Mouse (Mus musculus) kidney, embryonic 14.5 days (tissue): ENCODE measurements around the gene Nphp1. TPM values are rescaled to one million over a fixed set of nuclear protein-coding genes. Genes with fewer than 3 reads are reported as not detected.

Source experiments
- ATAC-seq: fragments of 200-750 bp; cut with Nextera tagmentation; 2 replicates; pipeline ENCODE4 v1.8.0; 2017; ENCODE audit warnings: moderate number of reproducible peaks, mild to moderate bottlenecking, moderate TSS enrichment, moderate library complexity; ENCODE audit not compliant: low FRiP score, low TSS enrichment
- H3K27ac ChIP-seq: fragments of 300-500 bp; sonication (generic); 2 replicates; pipeline ENCODE4 v1.5.1; 2014; ENCODE audit warnings: low read depth, mild to moderate bottlenecking, low read length, moderate library complexity, mixed read lengths
- H3K27me3 ChIP-seq: fragments of 300-500 bp; sonication (generic); 2 replicates; pipeline ENCODE4 v1.6.1; 2014; ENCODE audit warnings: mild to moderate bottlenecking, low read length; ENCODE audit not compliant: control insufficient read depth, insufficient read depth
- H3K36me3 ChIP-seq: fragments of 300-500 bp; sonication (generic); 2 replicates; pipeline ENCODE4 v1.6.1; 2014; ENCODE audit warnings: low read length, mixed read lengths; ENCODE audit not compliant: control insufficient read depth, insufficient read depth
- H3K4me1 ChIP-seq: fragments of 300-500 bp; sonication (generic); 2 replicates; pipeline ENCODE4 v1.6.1; 2014; ENCODE audit warnings: low read length, mixed read lengths; ENCODE audit not compliant: control insufficient read depth, insufficient read depth
- H3K4me2 ChIP-seq: fragments of 300-500 bp; sonication (generic); replicated peaks from 2 replicates; pipeline ENCODE4 v1.6.1; 2014; ENCODE audit warnings: low read depth, mild to moderate bottlenecking, low read length
- H3K4me3 ChIP-seq: fragments of 300-500 bp; sonication (generic); 2 replicates; pipeline ENCODE4 v1.5.1; 2014; ENCODE audit warnings: mild to moderate bottlenecking, low read length
- H3K9ac ChIP-seq: fragments of 300-500 bp; sonication (generic); 2 replicates; pipeline ENCODE4 v1.6.1; 2014; ENCODE audit warnings: low read depth, mild to moderate bottlenecking, low read length, moderate library complexity
- H3K9me3 ChIP-seq: fragments of 300-500 bp; sonication (generic); 2 replicates; pipeline ENCODE4 v1.6.1; 2016; ENCODE audit warnings: low read length; ENCODE audit not compliant: control insufficient read depth
- WGBS: fragments of 180-500 bp; shearing (Covaris S2); extraction: QIAGEN DNeasy Blood & Tissue Kit; methylation state at CpG from one replicate; pipeline ENCODE4 v1.1.7; 2014; 5-methylcytosine and 5-hydroxymethylcytosine counted together
- polyA plus RNA-seq: library from polyadenylated mRNA; unstranded; fragments of >200 nt; fragmentation: Nextera tagmentation; extraction: Ambion mirVana; gene quantifications from 2 replicates; pipeline ENCODE4 v1.2.1, GENCODE M21; 2014

The Nphp1 gene
- polyA plus RNA-seq = 29.1 and 32.0 TPM in 2 replicates

DNA sequence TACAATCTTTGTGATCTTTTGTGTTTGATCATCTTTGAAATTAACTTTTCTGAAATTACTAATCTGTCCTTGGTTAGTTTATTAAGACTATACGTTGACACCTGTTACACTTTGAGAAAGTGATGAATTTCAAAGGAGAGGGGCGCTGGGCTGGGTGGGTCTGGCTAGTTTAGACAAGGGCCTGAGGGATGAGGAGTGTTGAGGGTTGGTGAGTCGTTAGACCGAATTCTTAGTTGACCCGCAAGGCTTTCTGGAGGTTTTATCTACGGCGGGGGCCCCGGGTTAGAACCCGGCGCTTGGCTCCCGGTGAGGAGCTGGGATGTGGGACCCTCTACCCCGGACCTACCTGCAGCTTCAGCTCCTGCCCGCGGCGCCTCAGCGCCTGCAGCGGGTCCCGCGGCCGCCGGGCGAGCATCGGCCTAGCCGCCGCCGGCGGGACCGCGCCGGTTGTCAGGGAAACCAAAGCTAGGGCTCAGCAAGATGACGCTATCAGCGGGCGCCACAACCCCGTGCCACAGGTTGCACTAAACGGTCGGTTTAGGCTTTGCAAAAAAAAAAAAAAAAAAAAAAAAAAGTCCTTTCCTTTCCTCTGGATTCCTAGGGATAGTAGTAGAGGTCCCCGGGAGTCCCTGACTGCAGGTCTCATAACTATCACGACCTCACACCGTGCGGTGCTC is at the start of gene Nphp1:
Gene Nphp1 (minus strand): TSS at position 458 of the 677 bp plus-strand sequence.
- 1% methylated on average over 40 of the region's 40 CpGs for WGBS
- H3K27me3 ChIP-seq = no peaks in the 10 kb centered on the region
- peak within 1 kb of the TSS; percentile 77 for H3K4me3 ChIP-seq
- H3K36me3 ChIP-seq = no peaks in the 10 kb centered on the region
- no peaks in the 10 kb centered on the region for H3K9me3 ChIP-seq
- H3K9ac ChIP-seq = peak within 1 kb of the TSS; percentile 82
- peaks cover 20% of the 10 kb centered on the region for H3K4me1 ChIP-seq
- ATAC-seq = peak; percentile 80
- H3K27ac ChIP-seq = no peak within 1 kb of the TSS
- H3K4me2 ChIP-seq = peak within 1 kb of the TSS; percentile 76

DNA sequence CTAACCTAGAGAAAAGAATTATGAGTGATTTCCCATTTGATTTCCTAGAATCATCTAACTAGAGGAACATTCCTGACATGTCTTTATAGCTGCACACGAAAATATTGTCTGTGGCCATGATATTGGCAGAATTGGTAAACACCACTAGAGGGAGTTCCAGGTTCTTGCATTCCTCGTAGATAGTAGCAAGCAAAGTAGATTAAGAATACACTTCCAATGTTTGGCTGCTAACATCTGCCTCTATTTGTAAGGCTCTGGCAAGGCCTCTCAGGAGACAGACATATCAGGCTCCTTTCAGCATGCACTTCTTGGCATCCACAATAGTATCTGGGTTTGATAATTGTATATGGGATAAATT is 44.1 kb upstream of the Nphp1 start:
- Histone ChIP-seq H3K36me3 (no peaks in the 10 kb centered on the region; the same call in 1 of the 2 replicates), H3K4me2 (no peak overlapping the region), H3K4me1 (no peaks in the 10 kb centered on the region), H3K27me3 (no peaks in the 10 kb centered on the region), H3K27ac (no peak overlapping the region), H3K9ac (no peak overlapping the region), H3K9me3 (no peaks in the 10 kb centered on the region), H3K4me3 (no peak overlapping the region)
- ATAC-seq = no peak
- WGBS = 21% methylated on average over 2 of the region's 2 CpGs

DNA sequence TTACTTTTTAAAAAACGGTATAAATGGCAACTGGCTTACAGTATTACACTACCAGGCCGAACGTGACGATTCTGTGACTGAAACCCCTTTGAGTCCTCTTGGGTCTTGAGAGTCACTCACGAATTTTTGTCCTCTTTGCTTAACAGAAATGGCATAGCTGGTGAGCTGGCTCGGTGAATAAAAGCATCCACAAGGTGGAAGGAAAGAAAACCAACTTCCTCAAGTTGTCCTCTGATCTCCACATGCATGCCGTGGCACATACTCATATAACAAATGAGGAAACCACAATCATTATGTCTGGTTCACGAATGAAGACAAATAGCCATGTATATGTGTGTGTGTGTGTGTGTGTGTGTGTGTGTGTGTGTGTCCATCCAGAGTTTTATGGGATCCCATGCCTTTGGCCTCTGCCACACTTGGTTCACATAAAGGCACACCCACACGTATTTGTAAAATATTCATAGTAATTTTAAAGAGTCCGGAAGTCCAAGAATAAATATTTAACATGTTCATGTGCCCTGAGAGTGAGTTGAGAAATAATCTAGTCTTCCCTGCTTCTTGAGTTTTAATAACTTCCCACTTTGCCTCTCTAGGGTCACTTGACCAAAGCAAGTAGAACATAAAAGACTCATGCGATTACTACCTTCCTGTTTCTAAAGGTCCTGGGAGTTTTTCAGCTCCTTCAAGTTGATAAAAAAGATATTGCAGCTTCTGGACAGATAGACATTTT is 43.6 kb upstream of the Nphp1 start:
- 42% methylated on average over 11 of the region's 11 CpGs for WGBS
- peak overlapping the region; percentile 89 for H3K4me3 ChIP-seq
- peak overlapping the region; percentile 54 for H3K4me2 ChIP-seq
- peak overlapping the region; percentile 28; the same call in 1 of the 2 replicates for H3K9ac ChIP-seq
- no peaks in the 10 kb centered on the region for H3K27me3 ChIP-seq
- H3K36me3 ChIP-seq = peaks cover 5% of the 10 kb centered on the region; the same call in 1 of the 2 replicates
- no peak overlapping the region for H3K27ac ChIP-seq
- ATAC-seq = no peak; the same call in none of the 2 replicates
- no peaks in the 10 kb centered on the region for H3K9me3 ChIP-seq
- H3K4me1 ChIP-seq = no peaks in the 10 kb centered on the region

DNA sequence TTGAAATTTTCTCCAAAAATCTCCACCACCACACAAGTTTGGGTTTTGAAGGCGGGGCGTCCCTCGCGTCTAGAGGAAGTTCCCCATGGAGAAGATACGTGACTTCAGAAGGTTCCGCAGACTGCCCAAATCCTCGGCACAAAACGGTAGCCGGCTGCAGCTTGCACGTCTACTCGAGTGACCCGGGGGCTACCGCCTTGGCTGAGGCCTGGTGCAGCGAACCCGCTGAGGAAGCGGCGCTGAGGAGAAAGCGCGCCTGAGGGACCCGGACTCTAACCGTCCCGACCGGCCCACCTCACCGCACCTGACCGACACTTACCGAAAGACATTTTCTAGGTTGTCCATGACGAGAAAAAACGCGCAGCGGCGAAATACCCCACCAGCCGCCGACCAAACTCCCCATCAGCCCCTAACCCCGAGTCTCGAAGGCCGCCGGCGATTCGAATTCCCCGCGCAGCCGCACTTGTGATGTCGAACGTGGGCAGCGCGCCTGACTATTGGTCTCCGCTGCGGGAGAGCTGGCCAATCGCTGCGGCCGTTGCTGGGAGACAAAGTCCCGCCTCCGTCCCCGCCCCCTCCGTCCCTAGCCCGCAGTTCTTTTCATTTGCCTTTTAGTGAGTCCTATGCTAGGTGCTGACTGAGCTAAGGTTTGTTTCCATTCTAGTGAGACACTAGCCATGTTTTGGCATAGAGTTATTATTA is 42.9 kb upstream of the Nphp1 start, which contains the start of gene Bub1:
Gene Bub1 (minus strand): TSS at position 465 of the 702 bp plus-strand sequence.
- WGBS = under 1% methylated on average over 56 of the region's 56 CpGs
- peak within 1 kb of the TSS; percentile 89 for H3K4me3 ChIP-seq
- H3K4me1 ChIP-seq = no peaks in the 10 kb centered on the region
- ATAC-seq = peak; percentile 97
- H3K27ac ChIP-seq = no peak within 1 kb of the TSS
- no peaks in the 10 kb centered on the region for H3K27me3 ChIP-seq
- peaks cover 9% of the 10 kb centered on the region; the same call in 1 of the 2 replicates for H3K36me3 ChIP-seq
- peak within 1 kb of the TSS; percentile 74 for H3K9ac ChIP-seq
- no peaks in the 10 kb centered on the region for H3K9me3 ChIP-seq
- peak within 1 kb of the TSS; percentile 54 for H3K4me2 ChIP-seq

DNA sequence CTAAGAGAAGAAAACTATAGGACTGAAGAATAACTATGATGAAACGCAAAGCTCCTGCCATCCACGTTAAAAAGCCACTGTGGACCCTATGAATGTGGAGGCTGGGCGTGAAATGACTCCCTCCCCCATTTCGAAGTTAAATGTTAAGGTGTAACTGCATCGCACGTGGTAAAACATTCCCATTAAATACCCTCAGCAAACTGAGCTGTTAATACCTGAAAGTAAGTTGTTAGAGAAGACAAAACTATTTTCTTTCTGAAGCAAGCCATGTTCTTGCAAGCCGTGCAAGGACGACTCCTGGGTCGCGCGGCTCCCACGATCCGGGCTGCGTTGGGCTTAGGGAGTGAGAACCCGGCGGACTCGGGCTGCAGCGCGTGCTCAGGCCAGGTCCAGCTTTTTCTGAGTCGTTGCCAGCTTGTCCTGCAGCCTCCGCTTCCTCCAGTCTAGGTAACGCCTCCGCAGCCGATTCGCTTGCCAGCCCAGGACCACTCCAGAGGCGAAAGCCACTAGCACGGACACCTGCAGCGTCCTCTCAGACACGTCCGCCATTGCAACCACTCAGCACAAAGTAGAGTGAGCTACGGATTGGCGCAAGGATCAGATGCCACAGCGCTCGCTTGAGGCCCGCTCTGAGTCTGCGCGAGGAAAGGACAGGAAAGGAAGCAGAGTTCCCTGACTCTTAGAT is 3.4 kb upstream of the Nphp1 start, which contains the start of gene Mtln:
Gene Mtln (minus strand): TSS at position 570 of the 685 bp plus-strand sequence.
- under 1% methylated on average over 37 of the region's 37 CpGs for WGBS
- H3K27me3 ChIP-seq = no peaks in the 10 kb centered on the region

DNA sequence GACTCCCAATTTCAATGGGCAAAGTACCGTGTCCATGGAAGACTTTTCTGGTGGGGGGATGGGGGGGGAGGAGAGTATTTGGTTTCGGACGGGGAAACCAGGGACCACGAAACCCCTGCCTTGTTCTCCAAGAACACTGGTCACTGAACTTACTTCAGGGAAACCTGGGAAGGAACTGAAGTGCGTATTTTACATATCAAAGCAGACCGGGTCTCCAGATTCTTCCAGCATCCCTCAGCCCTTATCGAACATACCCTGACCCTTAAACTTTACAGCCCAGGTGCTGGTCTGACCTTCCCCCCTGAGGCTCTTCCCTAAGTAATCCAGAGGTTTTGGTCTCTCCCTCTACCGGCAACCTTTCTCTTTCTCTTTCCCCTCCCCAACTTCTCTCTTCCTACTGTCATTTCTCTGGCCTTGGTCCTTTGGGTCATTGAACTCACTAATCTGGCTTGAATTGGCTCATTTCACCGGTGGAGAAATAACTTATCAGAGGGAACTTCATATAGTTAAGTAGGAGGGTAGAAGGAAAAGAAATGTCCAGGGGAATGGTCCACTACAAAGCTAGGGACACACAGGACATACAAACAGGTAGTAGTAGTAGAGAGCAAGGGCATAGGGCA is 1.1 kb upstream of the Nphp1 start:
- WGBS = 17% methylated on average over 9 of the region's 9 CpGs
- ATAC-seq = no peak
- H3K36me3 ChIP-seq = no peaks in the 10 kb centered on the region
- no peak overlapping the region for H3K27ac ChIP-seq
- peak overlapping the region; percentile 76 for H3K4me2 ChIP-seq
- peak overlapping the region; percentile 77 for H3K4me3 ChIP-seq
- H3K27me3 ChIP-seq = no peaks in the 10 kb centered on the region
- peaks cover 20% of the 10 kb centered on the region for H3K4me1 ChIP-seq
- no peaks in the 10 kb centered on the region for H3K9me3 ChIP-seq
- peak overlapping the region; percentile 82; the same call in 1 of the 2 replicates for H3K9ac ChIP-seq

More for the DNA sequence above, 3.4 kb upstream of the Nphp1 start, which contains the start of gene Mtln:
- H3K36me3 ChIP-seq = no peaks in the 10 kb centered on the region
- peak within 1 kb of the TSS; percentile 80 for H3K4me3 ChIP-seq
- peak within 1 kb of the TSS; percentile 81 for H3K9ac ChIP-seq
- peak within 1 kb of the TSS; percentile 92 for H3K27ac ChIP-seq
- H3K4me2 ChIP-seq = peak within 1 kb of the TSS; percentile 53
- no peaks in the 10 kb centered on the region for H3K9me3 ChIP-seq
- peak; percentile 94 for ATAC-seq
- H3K4me1 ChIP-seq = peaks cover 20% of the 10 kb centered on the region

DNA sequence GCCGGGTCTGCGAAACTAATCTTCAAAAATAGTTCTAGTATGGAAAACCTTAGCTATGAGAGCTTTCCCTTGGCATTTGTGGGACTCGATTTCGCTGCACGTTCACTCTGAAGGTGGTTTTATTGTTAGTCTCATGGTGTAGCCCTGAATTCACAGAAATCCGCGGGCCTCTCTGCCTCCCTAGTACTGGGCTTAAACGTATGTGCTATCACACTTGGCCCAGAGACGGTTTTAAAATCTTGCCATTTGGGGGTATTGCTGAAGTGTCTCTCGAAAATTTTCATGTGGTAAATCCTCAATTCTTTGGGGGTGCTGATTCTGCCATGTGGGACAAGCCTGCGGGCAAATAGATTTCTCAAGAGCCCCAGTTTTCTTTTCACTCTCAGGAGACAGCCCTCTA is 441 bp upstream of the Nphp1 start:
- Histone ChIP-seq H3K9ac (peak overlapping the region; percentile 82), H3K4me3 (peak overlapping the region; percentile 77), H3K36me3 (no peaks in the 10 kb centered on the region), H3K4me1 (peaks cover 20% of the 10 kb centered on the region), H3K4me2 (peak overlapping the region; percentile 76), H3K27me3 (no peaks in the 10 kb centered on the region), H3K9me3 (no peaks in the 10 kb centered on the region), H3K27ac (no peak overlapping the region)
- WGBS = 6% methylated on average over 11 of the region's 11 CpGs
- 0 out of 2 replicates have a peak, but pooled peaks have one; percentile 24 for ATAC-seq

DNA sequence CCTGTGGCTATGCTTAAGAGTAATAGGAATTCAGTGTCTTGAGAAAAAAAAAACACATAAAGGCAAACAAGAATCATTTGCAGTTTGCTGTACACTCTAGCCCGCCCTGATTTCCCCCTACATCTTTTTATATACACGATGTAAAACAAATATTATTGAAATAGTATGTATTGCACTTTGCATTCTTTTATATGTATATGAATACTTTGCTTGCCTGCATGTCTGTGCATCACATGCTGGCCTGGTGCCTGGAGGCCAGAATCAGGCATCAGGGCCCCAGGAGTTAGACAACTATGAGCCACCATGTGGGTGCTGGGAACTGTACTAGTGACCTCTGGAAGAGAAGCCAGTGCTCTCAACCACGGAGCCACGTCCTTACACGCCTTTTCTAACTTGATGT is 1.5 kb downstream of the Nphp1 start:
- Histone ChIP-seq H3K4me2 (no peak overlapping the region), H3K4me1 (peaks cover 17% of the 10 kb centered on the region), H3K4me3 (no peak overlapping the region), H3K36me3 (no peaks in the 10 kb centered on the region), H3K9me3 (no peaks in the 10 kb centered on the region), H3K27ac (no peak overlapping the region), H3K27me3 (no peaks in the 10 kb centered on the region), H3K9ac (no peak overlapping the region)
- ATAC-seq = no peak
- WGBS = 89% methylated on average over 5 of the region's 5 CpGs
